Mouse (Mus musculus): Measurements from ENCODE around the gene Ulk1.

GRCm38 (mm10) chr5:110808821-110809666 is 853 bp downstream of the Ulk1 start:
- no peak for TF ChIP-seq CTCF (IDR thresholded peaks at IDR 0.05; ENCODE audit: control insufficient read depth, insufficient read depth, insufficient read length)
- no peak for TF ChIP-seq MYOG (IDR thresholded peaks at IDR 0.05; ENCODE audit: control insufficient read depth, extremely low read depth, insufficient read length)
- no peak for TF ChIP-seq FOSL1 (IDR thresholded peaks at IDR 0.05; ENCODE audit: insufficient read depth, low read length, poor library complexity, severe bottlenecking)
- TF ChIP-seq MAX (IDR thresholded peaks at IDR 0.05), result no peak
- no peak for TF ChIP-seq MYOD1 (IDR thresholded peaks at IDR 0.05; ENCODE audit: control insufficient read depth, insufficient read length, low read depth)
- TF ChIP-seq USF1 (IDR thresholded peaks at IDR 0.05; ENCODE audit: low read depth), result no peak
- no peak for TF ChIP-seq CEBPB (IDR thresholded peaks at IDR 0.05; ENCODE audit: low read depth)
